Mouse (Mus musculus) G1E (cell line): ENCODE data around the gene Nup133.

Source experiments
- CTCF ChIP-seq: IDR thresholded peaks from 2 replicates; pipeline ENCODE4 v1.5.1; 2012; ENCODE audit warnings: low read depth, low read length, inconsistent platforms, mixed read lengths
- GATA1 ChIP-seq: IDR thresholded peaks from 2 replicates; pipeline ENCODE4 v1.6.1; 2012; ENCODE audit warnings: borderline replicate concordance, low read length, inconsistent platforms, mixed read lengths
- GATA2 ChIP-seq: IDR thresholded peaks from 2 replicates; pipeline ENCODE4 v1.6.1; 2012; ENCODE audit warnings: low read depth, low read length, inconsistent platforms, borderline replicate concordance
- TAL1 ChIP-seq: conservative IDR thresholded peaks from 2 replicates; pipeline ENCODE4 v1.6.1; 2012; ENCODE audit warnings: low read depth, low read length, inconsistent platforms, mixed read lengths

GRCm38 (mm10) chr8:123854733-123855475, 94.2 kb downstream of the Nup133 start:
- TF ChIP-seq CTCF (no peak), TAL1 (no peak), GATA1 (no peak), GATA2 (no peak)
